Mouse (Mus musculus): ENCODE data around the gene Cnot2.
A peak's percentile ranks its signal among the peaks of the same experiment; 100 is the strongest.
"Not testable (repeated sequence)": the region's sequence is repeated elsewhere in the genome, so short reads cannot be mapped to it uniquely, and the experiment has no call there.

Cnot2 gene

GRCm38 (mm10) chr10:116581369-116581718, at the start of gene Cnot2:
Gene Cnot2 (minus strand): TSS chr10:116581511.
- DNase-seq (ENCODE audit: low spot score) = peak; percentile 92

GRCm38 (mm10) chr10:116628926-116629325, 47.6 kb upstream of the Cnot2 start:
- no peak for DNase-seq (ENCODE audit: low spot score)

GRCm38 (mm10) chr10:116626009-116626408, 44.7 kb upstream of the Cnot2 start:
- DNase-seq (ENCODE audit: low spot score) = no peak

GRCm38 (mm10) chr10:116613250-116613649, 31.9 kb upstream of the Cnot2 start:
- not testable (repeated sequence) for DNase-seq (ENCODE audit: low spot score)

- no peak for DNase-seq (ENCODE audit: low spot score)
Measured at GRCm38 (mm10) chr10:116604905-116605162, 23.5 kb upstream of the Cnot2 start.

GRCm38 (mm10) chr10:116604081-116604904, 23.0 kb upstream of the Cnot2 start:
- DNase-seq (ENCODE audit: low spot score) = no peak

GRCm38 (mm10) chr10:116599056-116599850, 17.9 kb upstream of the Cnot2 start:
- DNase-seq (ENCODE audit: low spot score) = no peak

GRCm38 (mm10) chr10:116582738-116583137, 1.4 kb upstream of the Cnot2 start:
- DNase-seq (ENCODE audit: low spot score) = no peak

- DNase-seq (ENCODE audit: low spot score) = peak; percentile 74
Measured at GRCm38 (mm10) chr10:116581719-116582481, 589 bp upstream of the Cnot2 start.

- peak; percentile 54 for DNase-seq (ENCODE audit: low spot score)
Measured at GRCm38 (mm10) chr10:116580591-116581358, 536 bp downstream of the Cnot2 start.

GRCm38 (mm10) chr10:116579478-116579877, 1.8 kb downstream of the Cnot2 start:
- no peak for DNase-seq (ENCODE audit: low spot score)

GRCm38 (mm10) chr10:116578375-116578774, 2.9 kb downstream of the Cnot2 start:
- DNase-seq (ENCODE audit: low spot score) = no peak

GRCm38 (mm10) chr10:116577181-116577580, 4.1 kb downstream of the Cnot2 start:
- DNase-seq (ENCODE audit: low spot score) = no peak

GRCm38 (mm10) chr10:116576071-116576470, 5.2 kb downstream of the Cnot2 start:
- DNase-seq (ENCODE audit: low spot score) = not testable (repeated sequence)

- DNase-seq (ENCODE audit: low spot score) = no peak
Measured at GRCm38 (mm10) chr10:116570526-116570925, 10.8 kb downstream of the Cnot2 start.

- no peak for DNase-seq (ENCODE audit: low spot score)
Measured at GRCm38 (mm10) chr10:116568539-116568938, 12.8 kb downstream of the Cnot2 start.

- DNase-seq (ENCODE audit: low spot score) = no peak
Measured at GRCm38 (mm10) chr10:116567491-116568405, 13.6 kb downstream of the Cnot2 start.

GRCm38 (mm10) chr10:116566492-116566891, 14.8 kb downstream of the Cnot2 start:
- not testable (repeated sequence) for DNase-seq (ENCODE audit: low spot score)

GRCm38 (mm10) chr10:116564828-116565602, 16.3 kb downstream of the Cnot2 start:
- no peak for DNase-seq (ENCODE audit: low spot score)
